Comparison of ENCODE assay signal across 8 mouse cellular contexts in the genomic region with DNA sequence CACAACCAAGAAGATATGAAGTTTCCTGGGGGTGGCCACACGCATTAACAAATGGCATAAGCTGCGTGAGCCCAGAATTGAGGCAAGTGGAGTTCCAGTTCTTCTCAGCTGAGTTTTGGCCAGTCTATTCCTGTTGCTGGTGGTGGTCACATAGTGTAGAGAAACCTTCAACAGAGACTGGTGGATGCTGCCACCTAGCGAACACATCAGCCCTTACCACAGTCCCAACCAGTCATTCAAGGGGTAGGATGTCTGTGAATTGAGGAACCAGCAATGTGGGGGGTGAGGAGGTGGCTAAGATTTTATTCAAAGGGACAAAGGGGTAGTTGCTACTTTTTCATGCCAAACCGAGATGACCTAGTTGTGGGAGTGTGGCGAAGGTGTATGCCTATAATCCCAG. TPM values are rescaled to one million over a fixed set of nuclear protein-coding genes. Genes with fewer than 3 reads are reported as not detected.
DNase-seq lines count a peak whose midpoint lies in the region; ATAC-seq and TF ChIP-seq lines count a peak whose summit lies in the region.

No protein-coding gene starts in this region.

- intact Hi-C loops in left cerebral cortex, postnatal 4 days (cut with DNase I): loop anchor here (5.0 kb wide), 1 partner anchor 137 kb away; a partner anchor contains a TSS

- WGBS in intestine, postnatal 0 days: 19% methylated on average over 5 of the region's 5 CpGs
- 13% methylated on average over 5 of the region's 5 CpGs for WGBS in midbrain, embryonic 13.5 days

- H3K4me2 ChIP-seq in intestine, postnatal 0 days (replicated peaks; ENCODE audit: low read depth): no peak overlapping the region
- no peak overlapping the region for H3K4me2 ChIP-seq in midbrain, embryonic 13.5 days (replicated peaks)

- no peaks in the 10 kb centered on the region for H3K9me3 ChIP-seq in intestine, postnatal 0 days (ENCODE audit: control insufficient read depth)
- H3K9me3 ChIP-seq in midbrain, embryonic 13.5 days: no peaks in the 10 kb centered on the region

- H3K9ac ChIP-seq in intestine, postnatal 0 days (ENCODE audit: low read depth, low read length): no peak overlapping the region
- no peak overlapping the region for H3K9ac ChIP-seq in midbrain, embryonic 13.5 days (replicated peaks)

- no peaks in the 10 kb centered on the region for H3K4me1 ChIP-seq in intestine, postnatal 0 days (replicated peaks; ENCODE audit: control insufficient read depth, insufficient read depth, low read length)
- peaks cover 15% of the 10 kb centered on the region for H3K4me1 ChIP-seq in midbrain, embryonic 13.5 days (replicated peaks)

- no peak overlapping the region for H3K4me3 ChIP-seq in intestine, postnatal 0 days (ENCODE audit: low read depth, low read length)
- H3K4me3 ChIP-seq in midbrain, embryonic 13.5 days (replicated peaks): no peak overlapping the region

- peak; percentile 40 for DNase-seq in ovary, postnatal 14 days (ENCODE audit: low spot score)
- no peak for DNase-seq in ovary, postnatal 10 days (ENCODE audit: low spot score)
- DNase-seq in embryo, embryonic 11 days: peak; percentile 80
- DNase-seq in heart, adult 18-20 months: peak; percentile 53 to 63
- DNase-seq in left cerebral cortex, postnatal 4 days: peak; percentile 67
- peak; percentile 13 to 77 for DNase-seq in spleen, postnatal 10 days (ENCODE audit: low spot score in 2 of 2)

- H3K27ac ChIP-seq in intestine, postnatal 0 days (ENCODE audit: low read depth, low read length): no peak overlapping the region
- H3K27ac ChIP-seq in midbrain, embryonic 13.5 days: no peak overlapping the region

- TF ChIP-seq CTCF in intestine, postnatal 0 days (IDR thresholded peaks at IDR 0.05; ENCODE audit: low read depth): peak; percentile 90

- no peaks in the 10 kb centered on the region for H3K27me3 ChIP-seq in intestine, postnatal 0 days (replicated peaks; ENCODE audit: control insufficient read depth, insufficient read depth, low read length)
- H3K27me3 ChIP-seq in midbrain, embryonic 13.5 days: peaks cover 3% of the 10 kb centered on the region; the same call in 1 of the 2 replicates

- peaks cover 24% of the 10 kb centered on the region for H3K36me3 ChIP-seq in intestine, postnatal 0 days (ENCODE audit: control insufficient read depth, insufficient read depth)
- 0 out of 2 replicates have a peak, but pooled peaks cover 6% of the 10 kb centered on the region for H3K36me3 ChIP-seq in midbrain, embryonic 13.5 days

- 0 out of 2 replicates have a peak, but pooled peaks have one; percentile 53 for ATAC-seq in intestine, postnatal 0 days
- ATAC-seq in midbrain, embryonic 13.5 days: peak; percentile 92

RNA-seq across cellular contexts. Expression of a gene that starts 22.4 kb away (rescaled TPM):
- not detected for total RNA-seq in heart, adult 18-20 months (2021)
- polyA plus RNA-seq in intestine, postnatal 0 days (2015; fragmentation: Nextera tagmentation; extraction: Ambion mirVana): not detected in 2 replicates
- total RNA-seq in left cerebral cortex, postnatal 4 days (2021): not detected
- polyA plus RNA-seq in midbrain, embryonic 13.5 days (2015; fragmentation: Nextera tagmentation; extraction: Ambion mirVana): not detected in 2 replicates

RNA-seq across cellular contexts. Expression of a gene that starts 33.8 kb away (rescaled TPM):
- 10 to 100 TPM; 20.0 to 27.9 TPM for total RNA-seq in heart, adult 18-20 months (2021)
- polyA plus RNA-seq in intestine, postnatal 0 days (2015; fragmentation: Nextera tagmentation; extraction: Ambion mirVana): 49.4 and 55.1 TPM in 2 replicates
- 10 to 100 TPM; 32.1 to 33.8 TPM for total RNA-seq in left cerebral cortex, postnatal 4 days (2021)
- polyA plus RNA-seq in midbrain, embryonic 13.5 days (2015; fragmentation: Nextera tagmentation; extraction: Ambion mirVana): 7.3 and 10.8 TPM in 2 replicates

RNA-seq across cellular contexts. Expression of a gene that starts 35.3 kb away (rescaled TPM):
- total RNA-seq in heart, adult 18-20 months (2021): 100 to 1,000 TPM; 954 to 975 TPM
- polyA plus RNA-seq in intestine, postnatal 0 days (2015; fragmentation: Nextera tagmentation; extraction: Ambion mirVana): 0.76 and 0.88 TPM in 2 replicates
- under 1 TPM; 0.36 to 0.38 TPM for total RNA-seq in left cerebral cortex, postnatal 4 days (2021)
- 0.10 and 0.26 TPM in 2 replicates for polyA plus RNA-seq in midbrain, embryonic 13.5 days (2015; fragmentation: Nextera tagmentation; extraction: Ambion mirVana)

RNA-seq across cellular contexts. Expression of a gene that starts 58.9 kb away (rescaled TPM):
- not detected for total RNA-seq in heart, adult 18-20 months (2021)
- not detected in 2 replicates for polyA plus RNA-seq in intestine, postnatal 0 days (2015; fragmentation: Nextera tagmentation; extraction: Ambion mirVana)
- 1 to 10 TPM; 1.2 to 1.8 TPM for total RNA-seq in left cerebral cortex, postnatal 4 days (2021)
- 0.24 and 0.28 TPM in 2 replicates for polyA plus RNA-seq in midbrain, embryonic 13.5 days (2015; fragmentation: Nextera tagmentation; extraction: Ambion mirVana)

Comparison
In these comparisons a context has a peak if more than half of its experiments do, and no peak if none do; other contexts are left out.
1. RNA of a gene that starts 35.3 kb away (total RNA-seq): 954 to 975 TPM in heart, adult 18-20 months; 0.36 to 0.38 TPM in left cerebral cortex, postnatal 4 days; every median in the first group is over 100 times any median in the second.